Comparison of ENCODE assay signal across 11 mouse cellular contexts in the genomic region with DNA sequence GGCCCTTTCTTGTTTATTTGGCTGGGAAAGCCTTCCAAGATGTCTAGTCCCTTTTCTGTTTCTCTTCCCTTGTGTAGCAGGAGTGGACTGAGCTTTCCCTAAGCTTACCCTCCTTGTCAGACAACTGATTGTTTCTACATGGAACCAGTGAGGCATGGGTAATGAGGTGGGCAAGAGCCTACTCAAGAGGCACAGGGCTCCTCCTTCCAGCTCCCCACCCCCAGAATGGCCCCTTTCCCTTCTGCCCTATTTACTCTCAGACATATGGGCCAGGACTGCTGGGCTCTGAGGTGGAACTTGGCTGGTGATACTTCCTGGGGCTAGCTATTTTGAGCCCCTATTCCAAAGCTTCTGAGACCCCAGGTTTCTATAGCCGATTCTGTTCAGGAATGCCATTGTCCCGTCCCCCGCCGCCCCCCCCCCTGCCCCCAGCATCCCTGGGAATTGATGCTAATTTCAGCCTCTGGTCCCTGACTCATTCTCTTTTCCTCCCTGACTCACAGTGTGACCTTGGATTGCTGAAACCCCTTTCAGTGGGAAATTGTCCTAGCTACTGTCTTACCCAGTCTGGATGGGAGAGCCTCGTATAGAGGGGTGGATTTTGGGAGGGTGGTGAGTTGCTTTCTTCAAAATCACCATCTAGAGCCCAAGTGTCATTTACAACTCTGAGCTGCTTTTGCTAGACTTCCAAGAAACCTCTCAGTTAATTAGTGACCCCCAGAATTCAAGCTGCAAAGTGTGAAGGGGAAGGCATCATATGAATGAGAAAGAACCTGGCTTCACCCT. TPM values are rescaled to one million over a fixed set of nuclear protein-coding genes. Genes with fewer than 3 reads are reported as not detected.
A peak's percentile ranks its signal among the peaks of the same experiment; 100 is the strongest.
DNase-seq lines count a peak whose midpoint lies in the region; ATAC-seq and TF ChIP-seq lines count a peak whose summit lies in the region.
"Had no signal": no experiment of that assay in that cellular context is flagged by ENCODE, and none has a peak within 500 bp of the region (broad histone marks: within the 10 kb centered on the region; RNA-seq: fewer than 3 reads in every experiment).

No protein-coding gene starts in this region.

- H3K4me2 ChIP-seq in heart, embryonic 12.5 days, result no peak overlapping the region
- H3K4me2 ChIP-seq in forebrain, embryonic 14.5 days (ENCODE audit: low read length), result peak overlapping the region; percentile 23; the same call in 1 of the 2 replicates
- H3K4me2 ChIP-seq in midbrain, postnatal 0 days (ENCODE audit: low read depth, low read length, poor library complexity, severe bottlenecking), result no peak overlapping the region

- no peak for TF ChIP-seq CTCF in midbrain, postnatal 0 days (IDR thresholded peaks at IDR 0.05)

- H3K27ac ChIP-seq in heart, embryonic 12.5 days (ENCODE audit: poor library complexity, severe bottlenecking), result peak overlapping the region; percentile 34
- peak overlapping the region; percentile 92 for H3K27ac ChIP-seq in forebrain, embryonic 14.5 days (ENCODE audit: low read depth, low read length)
- H3K27ac ChIP-seq in midbrain, postnatal 0 days (ENCODE audit: low read depth, low read length), result peak overlapping the region; percentile 49

- intact Hi-C loops in heart, postnatal 10 days (cut with DNase I), result no loop called here

- H3K27me3 ChIP-seq in heart, embryonic 12.5 days (replicated peaks), result 0 out of 2 replicates have a peak, but pooled peaks cover 4% of the 10 kb centered on the region
- H3K27me3 ChIP-seq in forebrain, embryonic 14.5 days (replicated peaks; ENCODE audit: control insufficient read depth, insufficient read depth, low read length), result no peaks in the 10 kb centered on the region
- no peaks in the 10 kb centered on the region for H3K27me3 ChIP-seq in midbrain, postnatal 0 days (ENCODE audit: insufficient read depth, low read length)
- H3K27me3 ChIP-seq: CH12.LX had no signal

- no peaks in the 10 kb centered on the region for H3K36me3 ChIP-seq in heart, embryonic 12.5 days
- peaks cover 21% of the 10 kb centered on the region; the same call in 1 of the 2 replicates for H3K36me3 ChIP-seq in forebrain, embryonic 14.5 days (ENCODE audit: control insufficient read depth, insufficient read depth, low read length)
- H3K36me3 ChIP-seq in midbrain, postnatal 0 days (ENCODE audit: insufficient read depth, low read length), result peaks cover 8% of the 10 kb centered on the region; the same call in 1 of the 2 replicates

- H3K4me3 ChIP-seq in heart, embryonic 12.5 days, result no peak overlapping the region
- no peak overlapping the region for H3K4me3 ChIP-seq in forebrain, embryonic 14.5 days (ENCODE audit: low read depth, low read length)
- no peak overlapping the region for H3K4me3 ChIP-seq in midbrain, postnatal 0 days (ENCODE audit: low read depth, low read length)

- H3K4me1 ChIP-seq in heart, embryonic 12.5 days (replicated peaks), result peaks cover 30% of the 10 kb centered on the region
- peaks cover 70% of the 10 kb centered on the region for H3K4me1 ChIP-seq in forebrain, embryonic 14.5 days (ENCODE audit: control insufficient read depth, insufficient read depth, low read length)
- H3K4me1 ChIP-seq in midbrain, postnatal 0 days (ENCODE audit: insufficient read depth, low read length), result peaks cover 13% of the 10 kb centered on the region

- no peak overlapping the region for H3K9ac ChIP-seq in heart, embryonic 12.5 days
- H3K9ac ChIP-seq in forebrain, embryonic 14.5 days (ENCODE audit: low read length), result peak overlapping the region; percentile 42; the same call in 1 of the 2 replicates
- peak overlapping the region; percentile 24; the same call in 1 of the 2 replicates for H3K9ac ChIP-seq in midbrain, postnatal 0 days (replicated peaks; ENCODE audit: low read length, poor library complexity, severe bottlenecking)

- WGBS in heart, embryonic 12.5 days, result 10% methylated on average over 5 of the region's 5 CpGs
- 2% methylated on average over 5 of the region's 5 CpGs for WGBS in forebrain, embryonic 14.5 days
- WGBS in midbrain, postnatal 0 days, result 7% methylated on average over 5 of the region's 5 CpGs

- no peak for DNase-seq in heart, postnatal 10 days
- DNase-seq in ZHBTc4 (ENCODE audit: low read depth, low spot score), result peak; percentile 17
- peak; percentile 94 for DNase-seq in forebrain, embryonic 14.5 days (ENCODE audit: low spot score)
- DNase-seq in midbrain, postnatal 0 days (ENCODE audit: low spot score), result peak; percentile 84
- no peak for DNase-seq in urinary bladder, postnatal 14 days (ENCODE audit: low spot score)
- no peak for DNase-seq in gastrocnemius, postnatal 4 days (ENCODE audit: low spot score in 2 of 2)
- DNase-seq in urinary bladder, postnatal 25 days (ENCODE audit: low spot score), result no peak

- no peaks in the 10 kb centered on the region for H3K9me3 ChIP-seq in heart, embryonic 12.5 days (replicated peaks)
- H3K9me3 ChIP-seq in forebrain, embryonic 14.5 days (replicated peaks; ENCODE audit: control insufficient read depth, low read length), result no peaks in the 10 kb centered on the region
- no peaks in the 10 kb centered on the region for H3K9me3 ChIP-seq in midbrain, postnatal 0 days (ENCODE audit: low read length)

- ATAC-seq in heart, embryonic 12.5 days (ENCODE audit: insufficient number of reproducible peaks, low FRiP score), result no peak
- peak; percentile 82 for ATAC-seq in forebrain, embryonic 14.5 days
- ATAC-seq in midbrain, postnatal 0 days (ENCODE audit: low FRiP score), result peak; percentile 17

RNA-seq across cellular contexts. Expression of a gene that starts 16.0 kb away (rescaled TPM):
- 3.7 and 4.0 TPM in 2 replicates for polyA plus RNA-seq in heart, embryonic 12.5 days (2016; fragmentation: Nextera tagmentation; extraction: Ambion mirVana)
- total RNA-seq in heart, postnatal 10 days (2021), result 1 to 10 TPM; 2.7 to 2.8 TPM
- polyA plus RNA-seq in forebrain, embryonic 14.5 days (2014; fragmentation: Nextera tagmentation; extraction: Ambion mirVana), result 61.1 and 61.5 TPM in 2 replicates
- total RNA-seq in midbrain, postnatal 0 days (2014; rRNA removed), result 112 TPM in 2 replicates
- 69.3 and 74.6 TPM in 2 replicates for polyA plus RNA-seq in midbrain, postnatal 0 days (2015; fragmentation: Nextera tagmentation; extraction: Ambion mirVana)
- 1 to 10 TPM; 2.6 TPM for total RNA-seq in gastrocnemius, postnatal 4 days (2021)

RNA-seq across cellular contexts. Expression of a gene that starts 19.0 kb away (rescaled TPM):
- 78.4 and 83.0 TPM in 2 replicates for polyA plus RNA-seq in heart, embryonic 12.5 days (2016; fragmentation: Nextera tagmentation; extraction: Ambion mirVana)
- total RNA-seq in heart, postnatal 10 days (2021), result 10 to 100 TPM; 14.8 to 18.0 TPM
- 99.9 and 107 TPM in 2 replicates for polyA plus RNA-seq in forebrain, embryonic 14.5 days (2014; fragmentation: Nextera tagmentation; extraction: Ambion mirVana)
- 111 and 156 TPM in 2 replicates for total RNA-seq in midbrain, postnatal 0 days (2014; rRNA removed)
- polyA plus RNA-seq in midbrain, postnatal 0 days (2015; fragmentation: Nextera tagmentation; extraction: Ambion mirVana), result 230 TPM in 2 replicates
- total RNA-seq in gastrocnemius, postnatal 4 days (2021), result 10 to 100 TPM; 62.0 to 73.9 TPM
- total RNA-seq: CH12.LX had no signal

RNA-seq across cellular contexts. Expression of a gene that starts 46.1 kb away (rescaled TPM):
- polyA plus RNA-seq in heart, embryonic 12.5 days (2016; fragmentation: Nextera tagmentation; extraction: Ambion mirVana), result not detected in 2 replicates
- not detected for total RNA-seq in heart, postnatal 10 days (2021)
- polyA plus RNA-seq in forebrain, embryonic 14.5 days (2014; fragmentation: Nextera tagmentation; extraction: Ambion mirVana), result not detected in 2 replicates
- total RNA-seq in midbrain, postnatal 0 days (2014; rRNA removed), result not detected in 2 replicates
- not detected in 2 replicates for polyA plus RNA-seq in midbrain, postnatal 0 days (2015; fragmentation: Nextera tagmentation; extraction: Ambion mirVana)
- not detected for total RNA-seq in gastrocnemius, postnatal 4 days (2021)
- total RNA-seq: CH12.LX had no signal
- polyA plus RNA-seq: gonadal fat pad, adult 2 months; liver, embryonic 16.5 days had no signal

Comparison
In these comparisons a context has a peak if more than half of its experiments do, and no peak if none do; other contexts are left out.
1. H3K27ac ChIP-seq: peak in every context shown above with its lines; median percentile 92 in forebrain, embryonic 14.5 days; 49 in midbrain, postnatal 0 days; 34 in heart, embryonic 12.5 days.
2. DNase-seq: peak in ZHBTc4 (single experiment), forebrain, embryonic 14.5 days (single experiment) and midbrain, postnatal 0 days (single experiment); none in heart, postnatal 10 days (0 of 2), urinary bladder, postnatal 14 days (single experiment), gastrocnemius, postnatal 4 days (0 of 2) and urinary bladder, postnatal 25 days (single experiment).
3. RNA of a gene that starts 16.0 kb away (total RNA-seq): 112 TPM in midbrain, postnatal 0 days; 2.7 to 2.8 TPM in heart, postnatal 10 days and 2.6 TPM in gastrocnemius, postnatal 4 days; every median in the first group is over 10 times any median in the second.